Comparison of ENCODE assay signal across 22 mouse cellular contexts in the genomic region with DNA sequence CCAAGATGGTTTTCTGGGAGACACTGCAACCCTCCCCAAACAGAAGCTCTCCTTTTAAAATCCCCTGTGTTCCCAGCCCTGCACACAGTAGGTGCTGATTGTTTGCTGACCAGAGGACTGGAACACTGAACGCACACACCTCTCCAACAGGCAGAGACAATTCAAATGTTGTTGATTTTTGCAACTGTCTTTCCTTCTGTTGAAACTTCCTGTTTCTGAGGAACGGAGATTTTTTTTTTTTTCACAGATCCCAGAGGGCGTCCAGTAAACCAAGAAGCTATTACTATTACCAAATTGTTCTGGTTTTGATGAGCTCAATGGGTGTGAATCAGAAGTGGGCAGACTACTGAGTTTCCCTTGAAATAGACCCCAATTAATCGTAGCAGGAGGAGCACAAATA. TPM values are rescaled to one million over a fixed set of nuclear protein-coding genes. Genes with fewer than 3 reads are reported as not detected.
"Had no signal": no experiment of that assay in that cellular context is flagged by ENCODE, and none has a peak within 500 bp of the region (broad histone marks: within the 10 kb centered on the region; RNA-seq: fewer than 3 reads in every experiment).

No protein-coding gene starts in this region.

- DNase-seq: kidney, adult 8-10 months; kidney, postnatal 10 days; kidney, postnatal 4 days; left cerebral cortex, postnatal 4 days; liver; lung, adult 2 months; retina, postnatal 1 day; right cerebral cortex, postnatal 25 days; spleen, adult 18-20 months; thymus, adult 18-20 months; thymus, postnatal 4 days had no signal

- ATAC-seq: liver, embryonic 12.5 days; midbrain, embryonic 13.5 days; midbrain, embryonic 16.5 days had no signal

- H3K4me3 ChIP-seq: kidney, embryonic 15.5 days; limb, embryonic 13.5 days; liver, embryonic 12.5 days; liver, embryonic 15.5 days; midbrain, embryonic 13.5 days; myocyte; neural tube, embryonic 13.5 days; stomach, embryonic 15.5 days had no signal

- H3K27ac ChIP-seq: kidney, embryonic 15.5 days; limb, embryonic 13.5 days; liver, embryonic 12.5 days; liver, embryonic 15.5 days; midbrain, embryonic 13.5 days; neural tube, embryonic 13.5 days; stomach, embryonic 15.5 days had no signal

- H3K4me1 ChIP-seq: limb, embryonic 13.5 days; midbrain, embryonic 13.5 days; neural tube, embryonic 13.5 days had no signal

- H3K36me3 ChIP-seq: kidney, embryonic 15.5 days; limb, embryonic 13.5 days; liver, embryonic 12.5 days; liver, embryonic 15.5 days; midbrain, embryonic 13.5 days; neural tube, embryonic 13.5 days; stomach, embryonic 15.5 days had no signal

- H3K9me3 ChIP-seq: kidney, embryonic 15.5 days; limb, embryonic 13.5 days; liver, embryonic 12.5 days; liver, embryonic 15.5 days; midbrain, embryonic 13.5 days; neural tube, embryonic 13.5 days; stomach, embryonic 15.5 days had no signal

- H3K27me3 ChIP-seq: kidney, embryonic 15.5 days; limb, embryonic 13.5 days; liver, embryonic 12.5 days; liver, embryonic 15.5 days; midbrain, embryonic 13.5 days; neural tube, embryonic 13.5 days; stomach, embryonic 15.5 days had no signal

- H3K9ac ChIP-seq: kidney, embryonic 15.5 days; limb, embryonic 13.5 days; liver, embryonic 12.5 days; liver, embryonic 15.5 days; midbrain, embryonic 13.5 days; neural tube, embryonic 13.5 days; stomach, embryonic 15.5 days had no signal

RNA-seq across cellular contexts. Expression of a gene that starts 38.3 kb away (rescaled TPM):
- total RNA-seq: megakaryocyte-erythroid progenitor cell, adult 5-6 weeks; monocyte, adult 5-6 weeks had no signal
- polyA plus RNA-seq: liver, embryonic 12.5 days; midbrain, embryonic 13.5 days; neural tube, embryonic 13.5 days had no signal
